Mouse (Mus musculus) mouse embryonic stem cell (cell line): ENCODE results near the gene Tmem59.

ENCODE experiments used
- in situ Hi-C, 2 experiments: fragments of 300-500 bp; cut with MboI; formaldehyde crosslinking; loops; 1 replicate in 1 of 2; 3 replicates in 1 of 2; pipeline ENCODE4 v1.14.3; 2019 to 2020; ENCODE audit warnings: low sequenced_read_pairs in 2 of 2, low pct_unique_long_range_greater_than_20kb in 1 of 2, mixed read lengths in 1 of 2; ENCODE audit not compliant: unreplicated experiment in 1 of 2

The Tmem59 gene

DNA sequence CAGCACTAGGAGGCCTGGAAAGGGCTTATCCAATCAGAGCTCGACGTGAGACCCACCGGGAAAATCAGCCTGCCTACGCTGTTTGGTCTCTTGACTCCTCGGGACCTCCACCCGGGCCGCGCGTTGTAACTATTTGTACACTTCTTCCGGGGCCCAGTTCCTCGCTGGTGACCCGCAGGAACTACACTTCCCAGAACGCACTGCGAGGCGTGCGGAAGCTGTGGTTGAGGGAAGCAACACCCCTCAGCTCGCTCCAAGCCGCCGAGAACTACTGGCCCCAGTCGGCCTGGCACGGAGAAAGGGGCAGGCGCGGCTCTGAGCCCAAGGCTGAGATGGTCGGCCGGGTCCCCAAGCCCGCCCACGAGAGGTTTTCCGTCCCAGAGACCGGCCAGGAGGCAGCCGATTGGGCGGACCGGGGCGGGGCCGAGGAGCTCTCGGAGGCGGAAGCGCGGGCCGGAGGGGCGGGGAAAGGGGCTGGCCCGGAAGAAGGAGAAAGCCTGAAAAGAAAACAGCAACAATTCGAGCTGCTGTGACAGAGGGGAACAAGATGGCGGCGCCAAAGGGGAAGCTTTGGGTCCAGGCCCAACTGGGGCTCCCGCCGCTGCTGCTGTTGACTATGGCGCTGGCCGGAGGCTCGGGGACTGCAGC lies at the start of gene Tmem59:
TSS of gene Tmem59 (plus strand) at position 218 of the 648 bp plus-strand sequence.
- in situ Hi-C loops: no loop called here

DNA sequence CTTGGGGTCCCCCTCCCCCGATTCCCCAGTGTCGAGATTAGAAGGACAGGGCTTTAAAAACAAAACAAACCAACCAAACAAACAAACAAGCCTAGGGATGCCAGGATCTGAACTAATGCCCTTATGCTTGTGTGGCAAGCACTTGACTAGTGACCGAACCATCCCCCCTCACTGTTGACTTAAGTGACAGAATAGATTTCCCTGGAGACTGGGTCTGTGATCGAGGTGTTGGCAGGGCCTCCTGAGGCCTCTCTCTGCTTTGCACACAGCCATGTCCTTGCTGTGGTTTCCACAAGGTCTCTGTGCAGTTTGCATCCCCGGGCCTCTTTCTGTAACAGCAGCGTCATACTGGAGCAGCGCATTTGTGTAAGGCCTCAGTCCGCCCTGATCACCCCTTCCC lies 48.8 kb upstream of the Tmem59 start:
- in situ Hi-C loops: no loop called here

DNA sequence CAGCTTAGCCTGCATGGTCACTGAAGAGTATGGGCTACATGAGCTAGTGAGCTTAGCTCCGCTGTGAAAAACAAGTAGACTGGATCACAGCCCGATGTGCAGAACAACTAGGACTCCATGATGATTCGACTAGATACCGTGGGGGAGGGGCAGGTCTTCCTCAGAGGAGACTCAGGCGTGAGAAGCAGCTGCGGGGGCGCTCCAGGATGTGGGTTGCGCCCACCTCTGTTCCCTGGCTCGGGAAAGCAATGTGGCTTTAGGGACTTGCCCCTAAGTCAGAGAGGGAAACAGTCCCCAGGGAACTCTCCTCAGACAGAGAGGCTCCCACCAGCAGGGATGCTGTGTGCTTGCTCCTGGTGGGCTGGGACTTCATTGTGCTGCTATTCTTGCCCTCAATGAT lies 47.7 kb upstream of the Tmem59 start:
- in situ Hi-C loops: no loop called here

DNA sequence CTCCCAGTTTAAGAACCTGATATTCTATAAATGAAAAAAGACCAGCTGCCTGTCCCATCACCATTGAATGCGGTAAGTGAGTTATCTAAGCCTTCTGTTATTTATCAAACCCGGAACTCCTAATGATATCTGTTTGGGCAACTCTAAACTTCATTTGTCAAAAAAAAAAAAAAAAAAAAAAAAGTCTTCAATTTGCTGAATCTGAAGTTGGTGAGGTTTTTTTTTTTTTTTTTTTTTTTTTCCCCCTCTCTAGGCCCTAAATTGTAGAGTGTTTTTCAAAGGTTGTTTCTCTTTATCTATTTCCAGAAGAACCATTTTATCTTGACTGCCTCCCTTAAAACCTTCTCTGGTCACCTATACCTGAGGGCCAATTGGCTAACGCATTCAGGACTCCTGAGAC lies 43.3 kb upstream of the Tmem59 start:
- in situ Hi-C loops: no loop called here

DNA sequence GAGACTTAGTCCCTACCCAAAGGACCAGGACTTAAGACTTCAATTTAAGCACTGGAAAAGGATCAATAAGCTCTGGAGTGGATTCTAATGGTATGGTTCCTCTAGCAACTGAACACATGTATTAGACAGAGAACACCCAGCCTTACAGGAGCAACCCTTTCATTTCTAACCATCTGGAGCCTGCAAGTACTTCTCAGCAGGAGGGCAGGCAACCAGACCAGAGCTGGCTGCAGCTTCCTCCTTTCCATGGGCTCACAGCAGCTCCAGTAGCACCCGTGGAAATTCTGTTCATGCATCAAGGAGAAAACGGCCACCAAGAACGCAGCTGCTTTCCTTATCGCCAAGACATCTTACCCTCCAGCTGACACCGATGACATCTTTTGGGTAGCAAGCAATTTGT lies 42.5 kb upstream of the Tmem59 start:
- in situ Hi-C loops: no loop called here

DNA sequence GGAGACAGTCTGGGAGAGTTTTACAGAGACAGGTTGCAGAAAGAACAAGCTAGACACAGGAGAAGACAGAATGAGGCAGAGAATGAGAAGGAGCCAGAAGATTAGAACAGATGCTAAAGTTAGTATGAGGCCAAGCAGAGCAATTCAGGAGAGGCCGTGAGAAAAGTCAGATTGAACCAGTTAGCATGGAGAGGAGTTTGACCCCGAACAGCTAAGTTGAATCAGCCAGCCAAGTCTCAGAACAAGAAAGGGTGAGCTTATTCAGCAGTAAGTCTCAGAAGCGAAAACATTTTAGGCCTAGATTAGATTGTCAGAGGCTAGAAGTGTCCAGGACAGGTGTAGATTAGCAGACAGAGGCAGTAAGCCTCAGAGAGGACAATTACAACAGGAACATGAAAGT lies 41.7 kb upstream of the Tmem59 start:
- in situ Hi-C loops: no loop called here

DNA sequence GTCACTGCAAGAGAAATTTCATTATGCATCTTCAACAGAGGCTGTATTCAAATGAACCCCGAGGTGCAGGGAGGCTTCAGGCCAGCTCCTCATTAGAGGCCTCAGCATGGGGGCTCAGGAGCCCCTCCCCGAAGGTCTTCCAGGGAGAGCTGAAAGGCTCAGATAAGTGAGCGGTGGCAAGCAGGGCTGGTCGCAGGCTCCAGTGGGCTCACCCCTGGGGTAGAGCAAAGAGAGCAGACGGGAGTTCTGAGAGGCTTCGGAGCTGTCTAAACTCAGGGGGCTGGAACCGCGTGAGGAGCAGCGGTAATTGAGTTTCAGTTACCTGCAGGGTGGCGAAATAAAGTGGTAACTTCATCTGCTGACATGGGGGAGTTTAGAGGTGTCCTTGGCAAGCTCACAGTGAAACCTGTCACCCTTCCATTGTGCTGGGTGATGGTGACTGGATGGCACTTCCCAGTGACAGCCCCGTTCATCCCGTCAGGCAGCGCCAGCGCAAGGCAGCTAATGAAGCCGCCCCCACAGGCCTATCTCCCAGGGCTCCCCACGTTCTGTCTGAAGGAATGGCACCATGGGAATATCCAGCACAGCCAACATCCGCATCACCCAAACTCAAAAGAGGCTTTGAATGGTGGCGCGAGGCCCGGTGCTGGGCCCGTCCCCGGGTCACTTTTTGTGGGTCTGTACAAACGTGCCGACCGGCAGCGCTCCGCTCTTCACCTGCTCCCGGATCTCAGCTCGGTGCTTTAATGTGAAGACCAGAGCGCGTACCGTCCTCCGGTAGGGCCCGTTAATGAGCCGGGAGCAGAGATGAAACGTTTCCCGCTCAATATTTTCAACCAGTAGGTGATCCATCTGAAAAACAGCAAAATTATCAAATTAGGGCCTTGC lies 39.0 kb upstream of the Tmem59 start:
- in situ Hi-C loops: no loop called here

DNA sequence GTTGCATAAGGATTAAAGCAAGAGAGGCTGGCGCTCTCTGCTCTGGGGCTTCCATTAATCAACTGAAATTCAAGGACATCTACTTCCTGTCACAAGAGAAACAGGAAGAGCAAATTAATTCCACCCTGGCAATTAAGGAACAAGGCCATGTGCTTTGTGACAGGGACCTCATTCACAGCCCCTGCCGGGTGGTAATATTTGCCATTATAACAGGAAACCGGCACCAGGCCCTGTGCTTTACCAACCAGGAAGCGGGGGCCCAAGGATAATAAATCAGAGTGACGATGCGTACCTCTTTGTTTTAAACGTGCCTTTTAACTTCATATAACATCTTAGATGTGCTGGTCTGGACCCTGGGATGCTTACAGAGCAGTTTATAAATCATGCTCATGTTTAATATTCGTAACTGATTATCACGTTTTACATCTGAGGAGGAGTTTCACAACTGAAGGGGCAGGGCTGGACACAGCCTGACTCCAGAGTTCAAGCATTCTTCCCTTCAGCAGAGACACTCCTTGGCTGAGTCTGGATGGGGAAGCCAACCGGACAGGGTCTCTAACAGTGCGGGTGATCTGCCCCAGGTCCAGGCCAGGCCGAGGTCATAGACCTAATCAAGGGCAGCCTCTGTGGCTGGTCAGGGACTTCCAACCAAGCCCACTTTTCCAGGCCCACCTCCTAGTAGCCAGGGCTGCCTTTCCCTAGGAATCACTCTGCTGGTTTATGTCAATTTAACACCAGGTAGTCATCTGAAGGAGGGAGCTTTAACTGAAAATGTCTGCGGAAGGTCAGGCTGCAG lies 38.2 kb upstream of the Tmem59 start:
- in situ Hi-C loops: no loop called here

DNA sequence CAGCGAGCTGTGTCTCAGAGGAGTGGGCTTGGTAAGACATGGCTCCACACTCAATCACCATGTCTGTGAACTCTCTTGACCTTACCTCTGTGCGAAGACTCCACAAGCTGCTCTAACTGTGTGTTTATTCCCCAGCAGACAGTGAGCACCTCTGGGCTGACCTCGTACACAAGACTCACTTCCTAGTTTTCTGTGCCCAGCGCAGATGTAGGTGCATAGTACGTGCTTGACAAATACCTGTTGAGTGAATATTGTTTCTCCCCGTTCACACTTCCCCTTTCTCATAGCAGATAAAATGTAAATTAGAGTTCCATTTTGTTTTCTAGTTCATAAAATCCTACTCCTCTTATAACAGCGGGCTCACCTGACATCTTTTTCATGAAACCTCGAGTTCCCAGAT lies 34.7 kb upstream of the Tmem59 start:
- in situ Hi-C loops: no loop called here

DNA sequence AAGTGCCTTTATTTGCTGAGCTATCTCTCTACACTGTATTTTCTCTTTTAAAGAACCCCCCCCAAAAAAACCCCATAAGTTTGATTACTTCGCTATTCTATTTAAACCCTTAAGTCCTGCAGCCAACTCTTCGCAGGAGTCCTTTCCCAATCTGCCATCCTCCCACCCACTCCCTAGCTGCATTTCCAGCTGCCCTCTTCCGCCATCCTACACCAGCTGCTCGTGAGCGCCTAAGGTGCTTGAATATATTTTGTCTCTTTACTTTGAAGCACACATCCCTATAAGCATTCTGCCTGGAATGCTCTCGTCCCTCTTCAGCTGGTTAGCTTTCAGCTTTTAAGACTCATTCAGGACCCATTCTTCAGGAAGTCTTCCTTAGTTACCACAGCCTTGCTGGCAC lies 27.2 kb upstream of the Tmem59 start:
- in situ Hi-C loops: no loop called here

DNA sequence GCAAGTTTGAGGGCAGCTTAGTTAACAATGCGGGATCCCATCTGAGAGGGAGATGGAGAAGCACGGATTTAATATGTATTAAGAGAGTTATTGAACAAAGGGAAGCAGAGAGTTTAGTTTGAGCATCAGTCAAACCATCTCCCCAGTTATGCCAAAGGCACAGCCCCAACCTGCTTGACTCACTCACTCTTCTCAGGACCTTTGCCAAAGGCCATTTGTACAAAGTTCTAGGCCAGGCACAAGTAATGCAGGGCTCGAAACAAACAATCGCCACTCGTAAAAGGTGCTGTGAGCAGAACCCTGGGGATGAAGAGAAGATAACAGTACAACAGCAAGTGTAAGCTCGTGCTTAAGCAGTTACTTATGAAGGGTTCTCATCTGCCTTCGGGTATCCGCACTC lies 25.6 kb upstream of the Tmem59 start:
- in situ Hi-C loops: no loop called here

DNA sequence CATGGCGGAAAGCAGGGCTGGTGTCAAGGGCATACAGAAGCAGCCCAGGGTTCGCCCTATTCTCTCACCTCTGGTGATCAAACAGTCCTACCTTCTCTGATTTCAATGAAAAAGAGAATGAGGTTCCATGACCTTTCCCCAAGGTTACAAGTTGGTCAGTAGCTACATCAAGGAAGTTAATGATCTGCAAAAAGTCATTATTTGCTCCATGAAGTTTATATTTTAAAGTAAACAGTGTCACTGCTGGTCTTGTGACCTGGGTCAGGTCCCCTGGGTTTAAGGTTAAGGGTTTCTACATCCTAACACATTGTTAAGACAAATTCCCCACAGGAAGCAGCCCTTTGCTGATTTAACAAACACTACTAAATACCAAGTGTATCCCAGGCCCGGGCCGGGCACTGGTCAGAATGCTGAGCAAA lies 21.2 kb upstream of the Tmem59 start:
- in situ Hi-C loops: no loop called here

DNA sequence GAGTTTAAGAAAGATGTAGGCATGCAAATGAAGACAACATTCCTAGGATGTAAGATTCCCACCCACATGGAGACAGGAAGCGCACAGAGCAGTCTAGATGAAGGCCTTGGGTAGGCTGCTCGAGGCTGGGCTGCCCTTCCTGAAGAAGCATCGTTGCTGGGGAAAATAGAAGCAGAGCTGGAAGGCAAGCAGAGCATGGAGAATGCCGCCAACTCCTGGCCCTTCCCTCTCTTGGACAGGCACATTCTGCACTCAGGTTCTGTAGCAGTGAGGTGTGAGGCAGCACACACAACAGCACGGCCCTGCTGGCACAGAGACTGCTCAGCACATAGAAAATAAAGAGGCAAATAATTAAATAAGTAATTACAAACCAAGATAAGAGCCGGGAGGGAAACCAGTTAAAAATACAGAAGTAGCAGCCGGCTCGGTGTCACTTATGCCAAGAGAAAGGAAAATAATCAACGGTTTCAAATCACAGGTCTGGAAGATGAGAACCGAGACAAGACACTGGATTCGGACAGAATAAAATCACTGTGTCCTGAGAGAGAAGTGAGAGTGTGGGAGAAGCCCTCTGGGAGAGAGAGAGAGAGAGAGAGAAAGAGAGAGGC lies 18.9 kb upstream of the Tmem59 start:
- in situ Hi-C loops: no loop called here

DNA sequence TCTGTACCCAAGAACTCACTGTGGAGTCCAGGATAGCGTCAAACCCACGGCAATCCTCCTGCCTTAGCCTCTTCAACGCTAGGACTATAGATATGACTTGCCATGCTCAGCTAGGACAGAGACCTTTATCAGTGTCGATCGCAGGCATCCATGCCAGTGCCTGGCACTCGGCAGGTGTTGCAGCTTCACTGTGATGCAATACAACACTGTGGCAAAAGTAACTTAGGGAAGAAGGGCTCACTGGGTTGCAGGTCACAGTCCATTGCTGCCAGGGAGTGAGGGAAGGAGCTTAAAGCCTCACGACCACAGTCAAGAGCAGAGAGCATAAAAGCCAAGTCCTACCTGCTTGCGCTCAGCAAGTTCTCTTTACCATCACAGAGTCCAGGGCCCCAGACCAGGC lies 18.0 kb upstream of the Tmem59 start:
- in situ Hi-C loops: loop anchor here (10.0 kb wide), 1 partner anchor 345 kb away; no protein-coding TSS in a partner anchor

DNA sequence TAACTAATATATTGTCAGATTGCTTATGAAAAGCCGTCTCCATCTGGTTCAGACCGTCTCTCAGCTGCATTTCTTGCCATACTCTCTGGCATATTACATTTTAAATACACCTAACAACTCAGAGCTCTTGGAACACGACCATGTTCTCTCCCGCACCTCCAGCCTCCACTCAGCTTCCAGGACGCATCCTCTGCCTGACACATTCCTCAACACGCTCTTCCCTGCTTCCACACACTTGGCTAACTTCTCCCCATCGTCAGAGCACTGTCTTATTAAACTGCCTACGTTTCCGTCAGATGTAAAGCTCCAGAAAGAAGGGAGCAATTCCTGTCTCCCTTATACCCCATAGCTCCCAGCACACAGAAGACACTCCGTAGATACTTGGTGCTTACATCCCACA lies 14.9 kb upstream of the Tmem59 start:
- in situ Hi-C loops: loop anchor here (10.0 kb wide), 1 partner anchor 349 kb away; no protein-coding TSS in a partner anchor

DNA sequence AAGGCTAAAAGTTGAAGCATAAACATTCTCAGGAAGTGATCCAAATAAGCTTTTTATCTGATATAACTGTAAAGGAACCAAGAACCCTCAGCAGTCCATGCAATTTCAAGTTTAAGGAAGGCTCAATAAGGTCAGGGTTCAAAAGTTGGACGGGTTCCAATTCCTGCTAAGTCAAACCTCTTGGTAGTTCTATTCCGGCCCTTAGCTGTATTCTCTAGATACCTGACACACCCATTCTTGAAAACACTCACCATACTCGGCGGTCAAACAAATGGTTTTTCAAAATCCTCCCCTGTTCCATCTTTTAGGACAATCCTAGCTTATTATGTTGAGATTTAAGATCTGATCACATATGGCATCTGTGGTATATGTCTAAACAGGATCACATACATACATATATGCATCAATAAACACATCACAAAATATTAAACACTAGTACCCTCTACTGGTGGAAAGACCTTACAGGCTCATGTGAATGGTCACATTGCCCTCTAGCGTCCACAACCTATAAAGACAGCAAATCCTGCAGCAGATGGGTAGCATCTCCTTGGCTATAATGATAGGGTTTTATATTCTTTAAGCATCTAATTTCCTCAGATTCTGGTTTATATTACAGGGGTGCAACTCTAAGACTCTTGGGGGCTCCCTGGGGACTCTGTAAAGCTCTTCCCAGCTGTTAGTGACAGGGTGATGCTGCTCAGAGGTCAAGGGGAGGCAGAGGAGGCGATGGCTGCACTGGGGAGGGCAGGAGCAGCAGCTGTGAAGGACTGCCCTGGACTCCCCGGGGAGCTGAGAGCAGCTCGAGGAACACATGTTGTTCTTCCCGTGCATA lies 14.2 kb upstream of the Tmem59 start:
- in situ Hi-C loops: loop anchor here (10.0 kb wide), 1 partner anchor 349 kb away; no protein-coding TSS in a partner anchor

DNA sequence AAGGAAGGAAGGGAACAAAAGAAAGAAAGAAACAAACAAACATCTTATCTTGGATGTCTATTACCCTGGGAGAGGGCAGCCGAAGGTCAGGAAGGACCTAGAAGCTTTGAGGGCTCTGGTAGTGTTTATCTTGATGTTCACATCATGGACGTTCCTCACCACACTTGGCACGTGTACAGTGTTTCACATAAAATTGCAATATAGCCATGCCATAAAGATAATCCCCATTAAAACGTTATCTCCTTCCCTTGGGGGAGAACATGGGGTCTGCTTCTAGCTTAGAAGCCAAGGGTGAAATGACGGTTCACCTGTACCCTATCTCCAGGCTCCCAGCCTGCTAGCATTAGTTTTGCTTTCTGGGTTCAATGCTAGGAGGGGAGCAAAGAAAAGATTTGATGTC lies 11.5 kb upstream of the Tmem59 start:
- in situ Hi-C loops: loop anchor here (10.0 kb wide), 1 partner anchor 352 kb away; no protein-coding TSS in a partner anchor

DNA sequence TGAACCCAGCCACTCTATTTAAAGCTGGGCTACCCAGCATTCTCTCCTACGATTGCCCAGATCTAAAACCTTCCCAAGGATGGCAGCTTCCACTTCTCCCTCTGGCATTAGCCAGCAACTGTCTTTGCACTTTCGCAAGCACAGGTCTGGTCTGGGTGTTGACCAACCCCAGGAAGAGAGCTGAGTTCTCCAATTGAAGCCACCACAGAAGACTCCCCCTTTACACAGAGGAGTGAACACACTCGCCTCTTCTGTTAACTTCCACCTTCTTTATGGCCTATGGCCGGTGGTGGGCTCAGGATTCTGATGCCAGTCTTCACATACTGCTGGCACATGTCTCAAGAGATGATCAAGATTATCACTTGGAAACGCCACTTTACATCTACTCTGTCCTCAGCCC lies 10.4 kb upstream of the Tmem59 start:
- in situ Hi-C loops: loop anchor here (10.0 kb wide), 1 partner anchor 353 kb away; no protein-coding TSS in a partner anchor
